Mouse (Mus musculus) cerebellum, adult 9-10 months (tissue): Measurements from ENCODE around the gene Fiz1.
"Not testable (repeated sequence)": the region's sequence is repeated elsewhere in the genome, so short reads cannot be mapped to it uniquely, and the experiment has no call there.

ENCODE experiments used
- DNase-seq: peaks from one replicate; pipeline ENCODE4 v3.0.0; 2022

Gene Fiz1

DNA sequence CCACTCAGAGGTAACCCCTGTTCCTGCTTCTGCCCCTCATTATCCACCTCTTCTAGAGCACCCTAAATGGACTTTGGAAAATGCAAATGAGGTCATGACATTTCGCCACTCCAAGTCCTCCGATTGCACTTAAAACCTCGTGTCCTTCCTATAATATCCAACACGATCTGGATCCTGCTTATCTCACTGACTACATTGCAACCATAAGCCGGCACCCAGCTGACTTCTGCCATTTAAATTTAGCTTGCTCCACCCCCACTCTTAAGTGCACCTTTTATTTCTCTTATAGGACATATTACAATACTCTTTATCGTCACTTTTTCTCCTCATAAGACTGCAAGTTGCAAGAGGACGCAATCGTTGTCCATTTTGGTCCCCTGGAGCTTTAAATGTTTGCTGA lies 23.0 kb upstream of the Fiz1 start:
- DNase-seq = no peak

- DNase-seq = peak; percentile 51
These were observed 22.5 kb upstream of the Fiz1 start for GRCm38 (mm10) chr7:5037026-5037425.

DNA sequence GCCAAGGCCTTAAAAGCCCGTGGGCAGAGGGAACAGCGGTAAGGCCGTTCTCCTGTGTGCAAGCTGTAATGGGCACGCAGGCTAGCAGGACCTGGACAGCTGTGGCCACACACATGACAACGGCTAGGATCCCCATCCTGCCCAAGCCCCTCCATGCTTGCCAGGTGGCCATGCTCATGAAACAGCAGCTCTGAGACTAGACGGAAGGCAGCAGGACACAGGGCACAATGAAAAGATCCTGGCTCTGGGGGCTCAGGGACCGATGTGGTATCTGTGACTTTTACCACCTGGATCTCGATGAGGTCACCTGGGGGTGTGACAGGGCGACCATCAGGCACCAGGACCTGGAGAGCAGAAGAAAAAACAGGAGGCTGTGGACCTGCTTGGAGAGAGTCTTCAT lies 21.6 kb upstream of the Fiz1 start:
- no peak for DNase-seq

- no peak for DNase-seq
These were observed 21.1 kb upstream of the Fiz1 start for GRCm38 (mm10) chr7:5035628-5036027.

DNA sequence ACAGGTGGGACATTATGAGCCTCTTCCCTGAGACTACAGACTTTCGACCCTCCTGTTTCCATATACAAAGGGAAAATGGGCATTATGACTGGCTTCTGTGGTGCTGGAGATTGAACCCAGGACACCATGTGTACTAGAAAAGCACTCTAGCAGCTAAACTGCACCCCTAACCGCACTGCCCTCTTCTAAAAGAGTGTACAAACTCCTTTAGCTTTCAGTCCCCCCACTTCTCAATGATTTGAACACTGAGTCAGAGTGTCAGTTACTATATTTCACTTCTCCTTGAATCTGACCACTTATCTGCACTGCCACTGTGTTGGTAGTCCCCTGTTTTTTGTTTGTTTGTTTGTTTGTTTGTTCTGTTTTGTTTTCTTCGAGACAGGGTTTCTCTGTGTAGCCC lies 19.3 kb upstream of the Fiz1 start, which contains the start of gene 4632433K11Rik:
Gene 4632433K11Rik (plus strand): TSS at position 301 of the 400 bp plus-strand sequence.
- DNase-seq = no peak

- DNase-seq = no peak
These were observed 17.0 kb upstream of the Fiz1 start for GRCm38 (mm10) chr7:5031496-5031895.

DNA sequence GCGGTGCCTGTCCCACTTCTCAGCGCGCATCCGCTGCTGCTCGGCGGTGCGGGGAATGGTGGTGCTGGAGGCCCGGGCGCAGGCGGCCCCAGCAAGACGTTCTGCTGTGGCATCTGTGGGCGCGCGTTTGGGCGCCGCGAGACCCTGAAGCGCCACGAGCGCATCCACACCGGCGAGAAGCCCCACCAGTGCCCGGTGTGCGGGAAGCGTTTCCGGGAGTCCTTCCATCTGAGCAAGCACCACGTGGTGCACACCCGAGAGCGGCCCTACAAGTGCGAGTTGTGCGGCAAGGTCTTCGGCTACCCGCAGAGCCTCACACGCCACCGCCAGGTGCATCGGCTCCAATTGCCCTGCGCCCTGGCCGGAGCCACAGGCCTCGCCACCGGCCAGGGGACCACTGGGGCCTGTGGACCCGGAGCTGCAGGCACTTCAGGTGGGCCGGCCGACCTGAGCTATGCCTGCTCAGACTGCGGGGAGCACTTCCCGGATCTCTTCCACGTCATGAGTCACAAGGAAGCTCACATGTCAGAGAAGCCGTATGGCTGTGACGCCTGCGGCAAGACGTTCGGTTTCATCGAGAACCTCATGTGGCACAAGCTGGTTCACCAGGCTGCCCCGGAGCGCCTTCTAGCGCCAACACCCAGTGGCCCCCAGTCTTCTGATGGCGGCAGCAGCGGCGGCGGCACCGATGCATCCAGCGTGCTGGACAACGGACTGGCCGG lies 16.2 kb upstream of the Fiz1 start:
- DNase-seq = no peak

- DNase-seq = no peak
These were observed 15.4 kb upstream of the Fiz1 start for GRCm38 (mm10) chr7:5029946-5030345.

- DNase-seq = no peak
These were observed 15.0 kb upstream of the Fiz1 start for GRCm38 (mm10) chr7:5029543-5029942.

DNA sequence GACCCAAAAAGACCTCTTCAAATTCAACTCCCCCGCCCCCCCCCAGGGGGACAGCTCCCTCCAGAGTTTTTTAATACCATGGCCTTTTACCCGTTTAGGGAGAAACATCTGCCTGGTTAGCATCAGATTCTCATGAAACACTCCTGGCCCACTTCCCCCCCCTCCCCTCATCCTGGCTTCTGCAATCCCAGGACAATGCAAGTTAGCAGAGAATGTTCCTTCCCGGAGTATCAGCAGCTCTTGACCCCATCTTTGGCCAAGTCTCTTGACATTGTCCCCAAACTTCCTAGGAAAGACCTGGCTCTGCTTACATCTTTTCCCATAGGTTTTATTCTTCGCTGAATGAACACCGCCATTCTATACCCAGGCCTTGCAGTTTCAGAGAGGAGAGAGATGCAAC lies 6.7 kb upstream of the Fiz1 start:
- DNase-seq = no peak

GRCm38 (mm10) chr7:5020685-5021084 lies 6.2 kb upstream of the Fiz1 start:
- peak; percentile 74 for DNase-seq

GRCm38 (mm10) chr7:5020000-5020681 lies 5.6 kb upstream of the Fiz1 start, which contains the start of the genes Zfp865 and Ccdc106:
Gene Zfp865, plus strand, starts transcription at chr7:5020376.
Gene Ccdc106, plus strand, starts transcription at chr7:5020553.
- peak; percentile 98 for DNase-seq

GRCm38 (mm10) chr7:5019576-5019975 lies 5.1 kb upstream of the Fiz1 start:
- peak; percentile 61 for DNase-seq

- no peak for DNase-seq
These were observed 3.4 kb upstream of the Fiz1 start for GRCm38 (mm10) chr7:5017931-5018330.

DNA sequence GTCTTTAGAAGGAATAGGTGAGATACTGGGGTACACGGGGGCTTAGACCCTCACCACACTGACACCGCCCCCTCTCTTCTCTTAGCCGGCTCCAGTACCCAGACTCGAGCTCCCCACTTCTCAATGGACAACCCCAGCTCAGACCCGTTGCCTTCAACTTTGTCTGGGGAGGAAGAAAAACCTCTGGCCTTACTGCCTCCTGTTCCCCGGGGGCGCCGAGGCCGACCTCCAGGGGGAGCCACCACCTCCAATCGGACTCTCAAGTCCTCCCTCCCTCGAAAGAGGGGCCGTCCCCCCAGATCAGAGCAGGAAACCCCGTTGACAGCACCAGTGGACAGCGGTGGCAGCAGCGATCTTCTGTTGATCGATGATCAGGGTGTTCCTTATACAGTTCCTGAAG lies 2.9 kb upstream of the Fiz1 start:
- peak; percentile 71 for DNase-seq

DNA sequence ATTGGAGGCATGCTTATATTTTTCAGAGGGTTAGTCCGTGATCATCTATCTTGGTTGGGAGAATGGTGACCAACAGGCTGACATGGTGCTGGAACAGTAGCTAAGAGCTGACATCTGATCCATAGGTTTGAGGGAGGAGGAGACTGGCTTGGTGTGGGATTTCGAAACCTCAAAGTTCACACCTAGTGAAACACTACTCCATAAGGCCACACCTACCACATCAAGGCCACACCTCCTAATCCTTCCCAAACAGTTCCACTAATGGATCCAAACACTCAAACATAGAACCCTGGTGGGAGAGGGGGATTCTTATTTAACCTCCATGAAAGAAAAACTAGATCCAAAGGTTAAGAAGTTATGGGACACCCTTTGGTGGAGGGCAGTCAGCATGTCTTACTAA lies 2.4 kb upstream of the Fiz1 start:
- DNase-seq = peak; percentile 59

- DNase-seq = peak; percentile 77
These were observed 1.6 kb upstream of the Fiz1 start for GRCm38 (mm10) chr7:5016057-5016456.

DNA sequence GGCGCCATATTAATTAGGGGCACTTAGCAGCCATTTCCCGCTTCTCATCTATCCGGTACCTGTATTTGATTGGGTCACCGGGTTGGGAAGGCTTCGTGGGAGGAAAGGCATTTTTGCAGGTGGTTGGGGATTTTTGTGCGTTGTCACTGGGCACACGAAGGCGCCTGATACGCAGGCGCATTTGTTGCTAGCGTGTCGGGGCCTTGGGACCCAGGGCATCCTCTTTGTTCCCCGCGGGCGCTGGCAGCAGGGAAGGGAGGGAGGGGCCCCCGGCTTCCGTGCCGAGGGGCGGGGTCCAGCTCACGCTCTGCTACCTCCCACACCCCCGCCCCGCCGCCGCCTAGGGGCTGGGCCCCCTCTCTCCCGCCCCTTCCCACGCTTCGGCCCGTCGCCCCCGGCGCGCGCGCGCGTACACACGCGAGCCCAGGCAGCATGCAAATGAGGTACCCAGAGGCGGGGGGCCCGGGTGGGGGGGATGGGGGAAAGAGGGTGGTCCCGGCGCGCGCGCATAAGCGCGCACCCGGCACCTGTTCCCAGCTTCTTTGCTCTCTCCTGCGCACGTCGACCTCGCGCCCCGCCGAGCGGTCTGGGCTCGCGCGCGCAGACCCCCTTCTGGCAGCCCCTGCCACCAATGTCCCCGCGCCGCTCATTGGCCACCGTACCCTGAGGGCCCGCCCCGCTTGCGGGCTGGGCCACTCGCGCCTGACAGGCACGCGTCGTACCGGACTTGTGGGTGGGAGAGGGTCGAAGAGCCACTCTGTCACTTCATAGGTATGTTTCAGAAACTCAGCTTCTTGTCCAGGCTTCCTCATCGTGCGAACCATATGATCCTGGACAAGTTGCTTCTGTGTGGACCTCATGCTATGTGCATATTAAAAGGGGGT lies 863 bp upstream of the Fiz1 start, which contains the start of gene Gm44973:
Gene Gm44973 (plus strand): TSS at position 379 of the 884 bp plus-strand sequence.
- DNase-seq = peak; percentile 96

- no peak for DNase-seq
These were observed 1.6 kb downstream of the Fiz1 start for GRCm38 (mm10) chr7:5012681-5013513.

DNA sequence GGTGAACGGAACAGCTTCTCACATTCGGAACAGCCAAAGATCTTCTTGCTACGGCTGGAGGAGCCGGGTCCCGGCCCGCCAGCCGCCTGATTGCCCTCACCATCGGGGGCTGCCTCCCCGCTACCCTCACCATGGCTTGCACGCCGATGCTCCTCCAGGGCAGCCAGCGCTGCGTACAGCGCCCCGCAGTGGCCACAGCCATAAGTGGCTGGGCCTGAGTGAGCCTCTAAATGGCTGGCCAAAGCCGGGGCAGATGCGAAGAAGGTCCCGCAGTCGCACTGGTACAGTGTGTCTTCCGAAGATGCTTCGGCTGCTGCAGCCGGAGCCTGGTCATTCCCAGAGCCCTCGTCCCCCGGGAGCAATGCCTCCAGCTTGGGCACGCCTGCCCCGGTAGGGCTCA lies 6.3 kb downstream of the Fiz1 start:
- DNase-seq = no peak

DNA sequence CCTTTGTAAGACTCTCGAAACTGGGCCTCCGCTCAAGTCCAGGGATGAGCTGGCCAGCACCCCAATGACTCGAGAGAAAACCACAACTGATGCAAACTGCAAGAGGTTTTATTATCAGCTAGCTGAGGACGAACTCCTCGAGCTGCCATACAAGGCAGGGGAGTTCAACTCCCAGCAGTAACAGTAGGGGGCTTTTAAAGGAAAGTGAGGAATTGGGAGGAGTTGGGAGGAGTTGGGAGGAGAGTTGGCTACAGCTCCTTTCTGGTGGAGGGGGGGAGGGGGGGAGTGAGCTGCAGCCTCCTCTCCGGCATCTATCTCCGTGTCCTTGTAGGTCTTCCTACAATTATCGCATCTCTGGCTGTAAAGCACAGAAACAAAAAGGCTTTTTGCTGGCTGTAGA lies 11.6 kb downstream of the Fiz1 start:
- DNase-seq = not testable (repeated sequence)

DNA sequence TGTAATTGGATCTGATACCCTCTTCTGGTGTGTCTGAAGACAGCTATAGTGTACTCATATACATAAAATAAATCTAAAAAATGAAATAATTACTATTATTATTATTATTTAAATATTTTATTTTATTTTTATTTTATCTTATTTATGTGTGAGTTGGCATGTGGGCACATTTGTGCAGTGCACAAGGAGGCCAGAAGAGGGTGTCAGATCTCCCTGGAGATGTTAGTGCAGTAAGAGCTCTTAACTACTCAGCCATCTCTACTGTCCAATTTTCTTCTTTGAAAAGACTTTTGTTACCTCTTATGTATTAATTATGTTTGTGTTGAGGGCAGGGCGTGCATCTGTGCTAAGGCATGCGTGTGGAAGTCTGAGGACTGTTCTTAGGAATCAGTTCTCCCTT lies 14.6 kb downstream of the Fiz1 start:
- no peak for DNase-seq
